Mouse (Mus musculus) spleen, adult 18-20 months (tissue): ENCODE results near the gene Lrp1.
"Not testable (repeated sequence)": the region's sequence is repeated elsewhere in the genome, so short reads cannot be mapped to it uniquely, and the experiment has no call there.

ENCODE experiments used
- DNase-seq, 2 experiments: peaks; one replicate each; pipeline ENCODE4 v3.0.0; 2022; ENCODE audit warnings: mixed read lengths in 2 of 2

The Lrp1 gene

DNA sequence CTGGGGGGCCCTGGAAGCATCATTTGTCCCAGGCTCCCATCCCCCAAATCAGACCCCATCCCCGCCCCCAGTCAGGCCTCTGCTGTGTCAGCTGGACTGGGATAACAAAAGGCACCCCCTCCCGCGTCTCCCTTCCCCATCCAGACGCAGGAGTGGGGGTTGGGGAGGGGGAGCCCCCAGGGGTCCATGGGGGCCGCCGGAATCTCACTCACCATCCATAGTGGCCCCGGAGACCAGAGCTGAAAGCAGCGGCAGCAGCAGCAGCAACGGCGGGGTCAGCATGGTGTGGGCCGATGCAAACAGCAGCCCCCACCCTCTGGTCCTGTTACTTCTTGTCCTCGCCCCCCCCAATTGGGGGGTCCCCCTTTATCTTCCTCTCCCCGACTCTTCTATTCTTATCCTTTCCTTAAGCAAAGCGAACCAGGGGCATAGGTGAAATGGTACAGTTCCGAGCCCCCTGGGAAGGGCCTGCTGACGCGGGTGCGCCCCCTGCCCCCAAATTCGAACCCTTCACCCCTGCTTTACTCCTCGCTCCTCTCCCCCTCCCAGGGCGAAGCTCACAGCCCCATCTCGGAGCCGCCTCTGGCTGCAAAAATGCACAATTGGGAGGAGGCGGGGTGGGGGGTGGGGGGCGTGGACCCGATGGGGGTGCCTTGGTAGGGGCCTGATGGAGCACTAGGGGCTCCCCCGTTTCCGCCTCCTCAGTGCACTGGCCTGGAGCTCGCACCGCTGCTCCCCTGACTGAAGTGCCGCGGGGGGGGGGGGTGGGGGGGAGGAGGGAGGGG lies at the start of gene Lrp1:
Gene Lrp1, minus strand, starts transcription at position 743 of the 785 bp plus-strand sequence.
- DNase-seq: peak in 1 of 2 experiments; percentile 11

DNA sequence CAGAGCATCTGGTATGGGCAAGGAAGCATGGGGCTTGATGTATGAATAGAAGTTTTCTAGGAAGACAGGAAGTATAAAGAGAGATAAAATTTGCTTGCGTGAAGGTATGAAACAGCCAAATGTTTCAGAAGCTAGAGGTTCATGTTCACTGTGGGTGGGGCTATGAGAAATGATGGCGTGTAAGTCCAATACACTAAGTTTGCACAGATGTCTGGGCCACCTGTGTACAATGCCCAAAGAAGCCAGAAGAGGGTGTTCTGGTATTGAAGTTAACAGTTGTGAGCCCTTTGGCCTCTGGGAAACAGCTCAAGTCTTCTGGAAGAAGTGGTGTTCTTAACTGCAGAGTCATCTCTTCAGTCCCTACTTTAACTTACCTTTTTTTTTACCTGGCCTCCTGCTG lies 49.2 kb upstream of the Lrp1 start:
- no peak for DNase-seq

GRCm38 (mm10) chr10:127669170-127669569 lies 48.2 kb upstream of the Lrp1 start:
- no peak for DNase-seq

DNA sequence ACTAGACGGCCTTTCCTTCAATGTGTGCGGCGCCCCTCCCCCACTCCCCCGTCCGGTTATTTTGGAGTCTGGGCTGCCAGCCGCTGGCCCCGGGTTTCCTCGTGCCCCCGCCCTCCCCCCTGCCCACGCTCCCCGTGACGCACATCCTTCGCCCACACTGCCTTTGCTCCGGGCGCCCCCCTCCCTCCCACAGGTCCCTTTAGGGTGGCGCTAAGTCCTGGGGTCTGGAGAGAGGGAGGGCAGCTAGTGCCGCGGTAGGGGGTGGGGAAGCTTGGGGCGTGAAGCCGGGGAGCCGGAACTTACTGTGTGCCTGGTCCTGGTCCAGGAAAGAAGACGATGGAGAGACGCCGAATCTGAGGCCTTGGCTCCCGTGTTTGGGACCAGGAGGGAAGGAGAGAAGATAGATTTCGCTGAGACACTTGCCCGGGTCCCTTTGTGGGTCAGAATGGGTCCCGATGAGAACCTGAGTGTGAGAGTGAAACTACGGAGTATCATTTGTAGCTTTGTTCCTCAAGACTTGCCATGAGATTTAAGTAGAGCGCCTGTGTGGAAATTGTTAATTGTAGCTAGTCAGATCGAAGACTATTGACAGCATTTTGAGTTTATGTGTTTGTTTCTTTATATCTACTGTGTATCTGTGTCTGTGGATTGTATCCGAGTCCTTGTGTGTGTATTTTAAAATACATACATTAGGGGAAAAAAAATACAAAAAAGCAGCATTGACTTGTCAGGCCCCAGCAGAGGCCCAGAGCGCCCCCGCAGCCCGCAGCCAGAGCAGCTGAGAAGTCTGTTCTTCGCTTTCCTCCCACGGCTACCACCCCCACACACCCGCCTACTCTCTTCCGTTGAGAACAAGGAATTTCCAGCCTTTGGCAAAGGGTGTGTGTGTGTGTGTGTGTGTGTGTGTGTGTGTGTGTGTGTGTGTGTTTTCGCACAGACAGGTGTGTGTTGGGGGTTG lies 47.4 kb upstream of the Lrp1 start, which contains the start of gene Nab2:
Gene Nab2, minus strand, starts transcription at position 476 of the 958 bp plus-strand sequence.
- peak; percentile 76 to 81 for DNase-seq

- peak; percentile 73 to 75 for DNase-seq
Observed at GRCm38 (mm10) chr10:127667269-127668092, 46.5 kb upstream of the Lrp1 start.

DNA sequence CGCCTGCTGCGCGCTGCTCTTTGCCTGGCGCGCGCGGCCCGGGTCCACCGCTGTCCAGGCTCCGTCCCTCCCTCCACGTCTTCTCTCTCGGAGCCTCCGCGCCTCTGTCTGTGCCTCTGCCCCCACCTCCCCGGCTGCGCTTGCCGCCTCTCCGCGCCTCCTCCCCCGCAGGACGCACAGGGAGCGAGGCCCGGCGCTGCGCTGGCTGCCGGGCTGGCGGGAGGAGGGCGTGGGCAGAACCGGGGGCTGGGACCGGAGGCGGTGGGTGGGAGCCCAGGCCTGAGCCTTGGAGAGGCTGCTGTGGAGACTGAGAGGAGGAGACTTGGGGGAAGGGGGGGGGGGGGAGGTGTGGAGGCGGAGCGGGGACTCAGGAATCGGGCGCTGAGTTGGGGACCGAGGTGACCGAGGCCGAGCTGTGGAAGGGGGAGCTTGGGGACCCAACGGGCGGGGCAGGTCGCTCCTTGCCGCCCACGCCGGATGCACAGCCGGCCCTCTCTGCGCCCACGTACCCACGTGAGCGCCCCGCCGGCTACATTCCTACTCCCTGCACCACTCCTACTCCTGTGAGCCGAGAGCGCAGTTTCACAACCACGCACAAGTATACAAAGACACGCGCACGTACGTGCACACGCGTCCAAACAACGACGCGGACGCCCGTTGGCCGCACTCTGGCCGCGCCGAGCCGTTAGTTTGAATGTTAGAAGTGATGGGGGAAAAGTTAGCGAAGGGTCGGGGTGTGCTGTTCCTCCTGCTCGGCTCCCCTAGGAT lies 45.7 kb upstream of the Lrp1 start, which contains the start of gene Nemp1:
Gene Nemp1, plus strand, starts transcription at position 401 of the 768 bp plus-strand sequence.
- DNase-seq: peak; percentile 74 to 77

DNA sequence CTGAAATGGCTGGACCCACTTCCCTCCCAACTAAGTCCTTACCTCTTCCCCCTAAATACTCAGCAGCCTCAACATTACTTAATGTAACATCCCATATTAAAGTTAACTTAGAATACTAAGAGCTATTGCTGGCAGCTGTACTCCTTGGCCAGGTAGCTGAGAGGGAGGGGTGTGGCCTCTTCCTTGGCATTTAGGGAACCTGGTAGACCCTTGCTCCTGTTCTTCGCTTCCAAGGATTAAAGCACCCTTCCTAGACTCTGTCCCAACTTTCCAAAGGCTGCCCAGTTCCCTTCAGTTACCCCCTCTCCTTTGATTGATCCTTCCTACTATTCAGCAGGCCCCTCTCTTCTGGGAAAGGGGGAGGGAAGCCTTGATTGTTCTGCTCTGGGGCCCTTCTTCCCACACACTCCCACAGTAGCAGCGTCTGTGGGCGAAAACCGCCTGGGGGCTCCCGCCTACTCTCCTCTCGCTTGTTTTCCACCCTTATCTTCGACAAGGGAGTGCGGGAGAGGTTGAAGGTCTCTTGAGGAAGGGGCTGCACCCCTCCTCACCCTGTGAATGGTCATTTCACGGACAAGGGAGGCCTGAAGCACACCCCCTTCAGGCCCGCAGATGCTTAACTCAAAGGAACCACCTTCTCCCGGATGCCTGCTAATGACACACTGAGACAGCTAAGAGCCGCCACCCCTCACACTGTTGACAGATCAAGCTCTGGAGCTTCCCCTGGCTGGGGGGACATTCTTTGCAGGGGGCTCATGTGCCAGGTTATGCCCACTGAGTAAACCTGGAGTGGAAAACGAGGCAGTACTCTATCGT lies 44.6 kb upstream of the Lrp1 start:
- DNase-seq: no peak

DNA sequence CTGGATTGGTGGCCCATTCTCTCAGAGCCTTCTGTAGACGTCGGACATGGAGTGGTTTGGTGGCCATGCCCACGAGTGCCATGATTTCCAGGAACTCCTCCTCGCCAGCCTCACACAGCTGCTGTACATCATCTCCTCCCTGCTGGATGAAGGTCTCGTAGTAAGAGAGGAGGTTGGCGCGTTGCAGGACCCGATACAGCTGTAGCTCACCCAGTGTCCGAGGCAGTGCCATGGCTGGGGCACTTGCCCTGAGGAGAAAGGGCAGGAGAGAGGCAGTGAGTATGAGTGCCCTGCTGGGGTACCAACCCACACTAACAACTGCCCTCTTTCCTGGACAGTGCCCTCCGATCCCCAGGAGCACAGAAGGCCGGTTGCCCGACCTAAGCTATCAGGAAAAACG lies 43.9 kb upstream of the Lrp1 start:
- DNase-seq: no peak

GRCm38 (mm10) chr10:127664166-127664565 lies 43.2 kb upstream of the Lrp1 start:
- no peak for DNase-seq

GRCm38 (mm10) chr10:127663590-127663989 lies 42.6 kb upstream of the Lrp1 start:
- no peak for DNase-seq

- peak; percentile 52 to 62 for DNase-seq
Observed at GRCm38 (mm10) chr10:127662666-127663253, 41.8 kb upstream of the Lrp1 start.

GRCm38 (mm10) chr10:127661915-127662663 lies 41.1 kb upstream of the Lrp1 start:
- DNase-seq: peak; percentile 59 to 61

DNA sequence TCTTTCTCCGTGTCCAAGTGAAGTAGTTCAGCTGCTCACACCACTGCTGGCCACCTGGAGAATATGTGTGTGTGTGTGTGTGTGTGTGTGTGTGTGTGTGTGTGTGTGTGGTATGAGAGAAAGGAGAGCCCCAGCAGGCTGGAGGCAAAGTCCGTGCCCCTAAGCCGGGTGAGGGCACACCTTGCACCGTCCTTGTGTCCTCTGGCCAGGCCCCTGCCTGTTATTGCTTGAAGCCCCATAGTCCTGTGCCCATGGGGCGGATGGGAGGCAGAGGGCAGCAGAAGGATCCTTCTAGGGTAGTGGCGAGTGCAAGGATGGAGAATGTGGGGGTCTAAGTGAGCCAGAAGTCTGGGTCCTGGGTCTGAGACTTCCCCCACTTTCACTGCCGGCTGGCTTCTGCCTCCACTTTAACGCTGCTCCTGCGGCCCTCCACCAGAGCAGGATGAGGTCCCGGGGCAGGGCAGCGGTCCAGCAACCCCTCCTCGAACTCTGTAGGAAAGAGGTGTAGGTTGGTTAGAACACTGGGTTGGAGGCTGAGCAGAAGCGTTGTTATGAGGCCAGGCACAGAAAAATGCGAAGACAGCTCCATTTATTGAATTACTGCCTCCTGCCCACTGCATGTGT lies 40.5 kb upstream of the Lrp1 start:
- no peak for DNase-seq

DNA sequence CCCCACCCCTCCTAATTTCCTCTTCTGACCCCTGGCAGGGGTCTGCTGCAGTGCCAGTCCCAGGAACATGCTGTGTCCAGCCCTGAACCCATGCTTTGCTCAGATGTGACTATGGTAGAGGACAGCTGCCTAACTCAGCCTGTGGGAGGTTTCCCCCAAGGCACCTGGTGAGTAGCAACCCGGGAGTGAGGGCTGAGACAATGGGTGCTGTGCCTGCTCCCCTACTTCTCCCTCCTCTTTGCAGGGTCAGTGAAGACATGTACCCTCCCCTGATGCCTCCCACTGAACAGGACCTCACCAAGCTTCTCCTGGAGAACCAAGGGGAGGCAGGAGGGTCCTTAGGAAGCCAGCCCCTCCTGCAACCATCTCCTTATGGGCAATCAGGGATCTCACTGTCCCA lies 38.6 kb upstream of the Lrp1 start:
- no peak for DNase-seq

DNA sequence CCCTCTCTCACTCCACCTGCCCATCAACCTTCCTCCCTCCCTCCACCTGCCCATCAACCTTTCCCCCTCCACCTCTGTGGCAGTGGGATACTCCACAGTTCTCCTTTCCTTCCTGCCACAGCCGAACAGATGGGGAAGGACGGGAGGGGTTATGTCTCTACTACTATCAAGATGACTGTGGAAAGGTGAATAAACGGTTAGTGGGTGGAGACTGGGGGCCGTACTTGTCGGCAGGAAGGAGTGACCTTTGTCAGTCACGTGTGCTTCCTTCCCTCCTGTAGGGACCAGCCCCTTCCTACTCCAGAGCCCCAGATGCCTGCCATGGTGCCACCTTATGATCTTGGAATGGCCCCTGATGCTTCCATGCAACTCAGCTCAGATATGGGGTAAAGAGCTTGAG lies 37.1 kb upstream of the Lrp1 start:
- DNase-seq: no peak

GRCm38 (mm10) chr10:127657617-127658016 lies 36.7 kb upstream of the Lrp1 start:
- DNase-seq: not testable (repeated sequence)

GRCm38 (mm10) chr10:127654970-127655579 lies 34.1 kb upstream of the Lrp1 start:
- no peak for DNase-seq

DNA sequence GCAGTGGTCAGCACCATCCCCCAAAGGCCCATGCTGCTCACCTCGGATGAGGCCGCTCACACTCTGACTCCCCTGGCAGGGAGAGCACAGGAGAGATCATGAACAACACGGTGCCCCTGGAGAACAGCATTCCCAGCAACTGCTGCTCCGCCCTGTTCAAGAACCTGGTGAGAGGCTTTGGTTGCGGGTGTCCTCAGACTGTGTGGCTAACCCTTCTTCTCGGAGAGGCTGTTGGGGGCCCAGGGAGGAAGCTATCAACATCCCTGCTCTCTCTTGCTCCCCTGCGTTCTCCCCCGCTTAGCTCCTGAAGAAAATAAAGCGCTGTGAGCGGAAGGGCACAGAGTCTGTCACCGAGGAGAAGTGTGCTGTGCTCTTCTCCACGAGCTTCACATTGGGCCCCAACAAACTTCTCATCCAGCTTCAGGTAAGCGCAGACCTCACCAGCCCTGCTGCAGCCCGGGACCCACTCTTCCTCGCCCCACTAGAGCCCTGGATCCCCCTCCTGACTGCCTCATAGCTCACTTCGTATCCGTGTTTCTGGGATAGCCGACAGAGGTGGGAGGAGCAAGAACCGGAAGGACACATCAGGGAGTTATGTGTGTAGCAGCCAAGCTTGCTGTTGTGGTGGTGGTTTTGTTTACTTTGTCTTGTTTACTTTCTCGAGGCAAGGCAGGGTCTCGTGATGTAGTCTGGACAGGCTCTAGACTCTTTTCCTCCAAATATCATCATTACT lies 32.1 kb upstream of the Lrp1 start:
- DNase-seq: no peak
